Mouse (Mus musculus) megakaryocyte, embryonic 14.5 days (primary cell): ENCODE measurements around the gene Gpr152.

ENCODE experiments used
- FLI1 ChIP-seq: IDR thresholded peaks from 2 replicates; pipeline ENCODE4 v1.6.1; 2012; ENCODE audit warnings: low read length, inconsistent platforms, mixed read lengths
- GATA1 ChIP-seq: IDR thresholded peaks from 3 replicates; pipeline ENCODE4 v1.6.1; 2012; ENCODE audit warnings: mixed read lengths, low read length, inconsistent platforms, borderline replicate concordance

DNA sequence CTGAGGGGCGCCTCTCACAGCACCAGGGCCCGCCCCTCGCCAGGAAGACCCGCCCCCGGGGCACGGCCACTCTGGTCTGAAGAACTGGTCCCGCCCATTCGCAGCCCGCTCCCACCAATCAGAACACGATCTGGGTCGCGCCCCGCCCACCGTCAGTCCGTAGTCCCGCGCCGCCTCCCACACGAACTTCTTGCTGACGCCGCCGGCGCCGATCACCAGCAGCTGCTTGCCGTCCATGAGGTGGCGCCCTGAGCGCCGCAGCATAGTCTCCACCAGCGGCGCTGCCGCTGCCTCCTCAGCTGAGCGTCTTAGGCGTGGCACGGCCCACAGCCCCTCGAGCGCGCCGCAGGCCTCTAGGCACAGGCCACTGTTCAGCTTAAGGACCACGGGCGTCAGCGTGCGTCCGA lies 29.8 kb downstream of the Gpr152 start:
- TF ChIP-seq GATA1 (no peak), FLI1 (no peak; the same call in 1 of the 2 replicates)
